Mouse (Mus musculus): ENCODE results near the gene Spg7. TPM values are rescaled to one million over a fixed set of nuclear protein-coding genes. Genes with fewer than 3 reads are reported as not detected.

Gene Spg7
- polyA plus RNA-seq, 1 experiment from 2014 or later, result 143 TPM

GRCm38 (mm10) chr8:123105553-123106326, 43.0 kb downstream of the Spg7 start:
- ChIA-PET CTCF (interaction anchor here (1.0 to 2.4 kb wide), 2 partner anchors 85 to 225 kb away, joined by 3 to 14 read pairs; no protein-coding TSS in a partner anchor), POLR2A (no interaction called here)
- ATAC-seq (no peak), DNase-seq (ENCODE audit: low read depth, low spot score) (no peak)
- in situ Hi-C loops (cut with MboI; ENCODE audit: low pct_unique_long_range_greater_than_20kb), result no loop called here
- no peaks in the 10 kb centered on the region for H3K27me3 ChIP-seq
- no peak for TF ChIP-seq CTCF (IDR thresholded peaks at IDR 0.05)

DNA sequence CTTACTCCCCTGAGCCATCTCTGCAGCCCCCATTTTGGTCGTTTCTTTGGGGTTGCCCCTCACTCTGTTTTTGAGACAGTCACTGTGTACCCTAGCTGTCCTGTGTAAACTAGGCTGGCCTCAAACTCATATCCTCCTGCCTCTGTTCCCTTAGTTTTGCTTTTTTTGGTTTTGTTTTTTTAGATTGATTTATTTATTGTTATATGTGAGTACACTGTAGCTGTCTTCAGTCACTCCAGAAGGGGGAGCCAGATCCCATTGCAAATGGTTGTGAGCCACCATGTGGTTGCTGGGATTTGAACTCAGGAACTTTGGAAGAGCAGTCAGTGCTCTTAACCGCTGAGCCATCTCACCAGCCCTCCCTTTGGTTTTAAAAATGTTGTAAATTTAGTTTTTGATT, 43.8 kb downstream of the Spg7 start:
- ChIA-PET CTCF (interaction anchor here (1.0 to 2.4 kb wide), 6 partner anchors 19 to 276 kb away, joined by 3 to 14 read pairs (median 6); partner anchors contain the start of gene Spata2l), POLR2A (interaction anchor here (0.6 kb wide), 1 partner anchor 73 kb away, joined by 3 read pairs; no protein-coding TSS in a partner anchor)
- TF ChIP-seq CTCF (IDR thresholded peaks at IDR 0.05), result no peak
- in situ Hi-C loops (cut with MboI; ENCODE audit: low pct_unique_long_range_greater_than_20kb), result no loop called here
- DNase-seq (ENCODE audit: low read depth, low spot score) (no peak), ATAC-seq (no peak)
- no peaks in the 10 kb centered on the region for H3K27me3 ChIP-seq

- in situ Hi-C loops (cut with MboI; ENCODE audit: low pct_unique_long_range_greater_than_20kb), result no loop called here
- POLR2A ChIA-PET, result interaction anchor here (0.6 kb wide), 2 partner anchors 56 to 131 kb away, joined by 3 to 4 read pairs; no protein-coding TSS in a partner anchor
- no peak for TF ChIP-seq CTCF (IDR thresholded peaks at IDR 0.05)
- ATAC-seq, result no peak
- CTCF ChIA-PET, result interaction anchor here (0.8 to 2.4 kb wide), 11 partner anchors 13 to 100 kb away, joined by 3 to 14 read pairs (median 4); no protein-coding TSS in a partner anchor
- H3K27me3 ChIP-seq, result no peaks in the 10 kb centered on the region
- DNase-seq (ENCODE audit: low read depth, low spot score), result no peak
These were observed 45.3 kb downstream of the Spg7 start for GRCm38 (mm10) chr8:123108010-123108409.

GRCm38 (mm10) chr8:123108953-123109352, 46.2 kb downstream of the Spg7 start:
- ATAC-seq (no peak), DNase-seq (ENCODE audit: low read depth, low spot score) (no peak)
- no peaks in the 10 kb centered on the region for H3K27me3 ChIP-seq
- ChIA-PET CTCF (interaction anchor here (1.3 to 2.6 kb wide), 4 partner anchors 37 to 92 kb away, joined by 4 to 10 read pairs (median 4); no protein-coding TSS in a partner anchor), POLR2A (interaction anchor here (0.5 to 0.6 kb wide), 2 partner anchors 39 to 46 kb away, joined by 4 to 5 read pairs; no protein-coding TSS in a partner anchor)
- in situ Hi-C loops (cut with MboI; ENCODE audit: low pct_unique_long_range_greater_than_20kb), result no loop called here
- TF ChIP-seq CTCF (IDR thresholded peaks at IDR 0.05), result no peak

DNA sequence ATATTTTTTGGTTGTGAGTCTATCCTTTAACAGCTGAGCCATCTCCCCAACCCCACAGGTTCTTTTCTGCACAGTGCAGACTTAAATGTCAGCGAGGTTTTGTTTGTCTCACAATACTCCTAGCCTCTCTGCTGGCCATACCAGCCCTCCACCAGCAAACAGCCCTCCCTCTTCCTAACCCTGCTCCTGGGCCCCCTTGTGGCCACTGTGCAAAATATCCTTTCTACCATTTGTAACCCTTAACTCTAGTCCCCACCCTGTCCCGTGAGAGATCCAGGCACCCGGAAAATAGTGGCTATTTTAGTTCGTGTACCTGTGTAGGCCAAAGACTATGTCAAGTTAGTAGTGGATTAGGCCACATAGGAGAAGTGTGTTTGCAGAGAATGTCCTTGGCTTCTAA, 47.9 kb downstream of the Spg7 start:
- no peak for TF ChIP-seq CTCF (IDR thresholded peaks at IDR 0.05)
- in situ Hi-C loops (cut with MboI; ENCODE audit: low pct_unique_long_range_greater_than_20kb), result loop anchor here (5.0 kb wide), 2 partner anchors 42 to 92 kb away; no protein-coding TSS in a partner anchor
- CTCF ChIA-PET, result interaction anchor here (0.6 to 2.6 kb wide), 6 partner anchors 24 to 210 kb away, joined by 3 to 10 read pairs (median 3); no protein-coding TSS in a partner anchor
- no peak for ATAC-seq
- H3K27me3 ChIP-seq, result peaks cover 2% of the 10 kb centered on the region
- no peak for DNase-seq (ENCODE audit: low read depth, low spot score)
- POLR2A ChIA-PET, result no interaction called here

GRCm38 (mm10) chr8:123112892-123113291, 50.1 kb downstream of the Spg7 start:
- no peak for TF ChIP-seq CTCF (IDR thresholded peaks at IDR 0.05)
- H3K27me3 ChIP-seq, result peaks cover 22% of the 10 kb centered on the region
- in situ Hi-C loops (cut with MboI; ENCODE audit: low pct_unique_long_range_greater_than_20kb), result loop anchor here (5.0 kb wide), 2 partner anchors 39 to 89 kb away; no protein-coding TSS in a partner anchor
- ChIA-PET CTCF (interaction anchor here (1.6 kb wide), 1 partner anchor 13 kb away, joined by 6 read pairs; no protein-coding TSS in a partner anchor), POLR2A (interaction anchor here (0.7 kb wide), 1 partner anchor 21 kb away, joined by 3 read pairs; no protein-coding TSS in a partner anchor)
- no peak for ATAC-seq
- no peak for DNase-seq (ENCODE audit: low read depth, low spot score)

DNA sequence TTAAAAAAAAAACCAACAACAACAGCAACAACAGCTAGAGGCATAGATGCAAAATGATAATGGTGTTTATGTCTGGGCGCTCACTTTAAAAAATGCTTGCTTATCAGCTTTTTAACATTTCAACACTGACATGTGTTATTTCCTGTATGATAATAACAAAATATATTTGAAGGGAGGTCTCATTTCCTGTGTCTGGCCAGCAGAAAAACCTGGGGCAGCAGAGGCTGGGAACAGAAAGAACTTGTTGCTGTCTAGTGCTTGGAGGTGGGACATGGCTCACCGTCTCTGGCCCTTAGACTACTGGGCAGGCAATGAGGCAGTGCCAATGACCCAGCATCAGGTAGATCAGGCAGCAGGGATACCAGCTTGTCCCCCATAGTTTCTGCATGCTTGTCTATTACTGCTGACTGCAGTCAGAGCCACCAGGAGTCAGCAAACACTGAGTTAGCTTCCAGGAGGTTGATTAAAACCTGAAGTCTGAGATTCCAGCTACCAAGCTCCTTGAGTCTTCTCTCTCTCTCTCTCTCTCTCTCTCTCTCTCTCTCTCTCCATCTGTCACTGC, 51.2 kb downstream of the Spg7 start:
- ChIA-PET CTCF (interaction anchor here (0.9 to 1.6 kb wide), 2 partner anchors 12 to 91 kb away, joined by 3 to 6 read pairs; no protein-coding TSS in a partner anchor), POLR2A (no interaction called here)
- no peak for TF ChIP-seq CTCF (IDR thresholded peaks at IDR 0.05)
- ATAC-seq, result no peak
- H3K27me3 ChIP-seq, result peaks cover 26% of the 10 kb centered on the region
- in situ Hi-C loops (cut with MboI; ENCODE audit: low pct_unique_long_range_greater_than_20kb), result loop anchor here (5.0 kb wide), 2 partner anchors 38 to 88 kb away; no protein-coding TSS in a partner anchor
- DNase-seq (ENCODE audit: low read depth, low spot score), result no peak

DNA sequence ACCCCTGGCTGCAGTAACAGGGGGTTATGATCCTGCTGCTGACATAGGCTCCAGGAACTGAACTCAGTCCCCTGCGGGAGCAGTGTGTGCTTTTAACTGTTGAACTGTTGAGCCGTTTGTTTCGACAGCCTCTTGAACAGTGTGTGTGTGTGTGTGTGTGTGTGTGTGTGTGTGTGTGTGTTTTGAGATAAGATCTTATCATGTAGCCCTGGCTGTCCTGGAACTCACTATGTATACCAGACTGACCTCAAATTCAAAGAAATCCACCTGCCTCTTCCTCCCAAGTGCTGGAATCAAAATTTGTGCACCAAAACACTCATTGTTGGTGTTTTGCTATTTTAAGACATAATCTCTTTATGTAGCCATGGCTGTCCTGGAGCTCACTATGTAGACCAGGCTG, 51.9 kb downstream of the Spg7 start:
- ChIA-PET CTCF (no interaction called here), POLR2A (no interaction called here)
- in situ Hi-C loops (cut with MboI; ENCODE audit: low pct_unique_long_range_greater_than_20kb), result loop anchor here (5.0 kb wide), 2 partner anchors 38 to 88 kb away; no protein-coding TSS in a partner anchor
- no peak for ATAC-seq
- DNase-seq (ENCODE audit: low read depth, low spot score), result no peak
- TF ChIP-seq CTCF (IDR thresholded peaks at IDR 0.05), result no peak
- H3K27me3 ChIP-seq, result peaks cover 29% of the 10 kb centered on the region

- no peak for TF ChIP-seq CTCF (IDR thresholded peaks at IDR 0.05)
- ATAC-seq (no peak), DNase-seq (ENCODE audit: low read depth, low spot score) (no peak)
- peaks cover 32% of the 10 kb centered on the region for H3K27me3 ChIP-seq
- CTCF ChIA-PET, result no interaction called here
- in situ Hi-C loops (cut with MboI; ENCODE audit: low pct_unique_long_range_greater_than_20kb), result no loop called here
- POLR2A ChIA-PET, result interaction anchor here (0.9 kb wide), 1 partner anchor 62 kb away, joined by 3 read pairs; no protein-coding TSS in a partner anchor
These were observed 54.5 kb downstream of the Spg7 start, which contains the start of gene Cpne7 for GRCm38 (mm10) chr8:123117127-123117731. Gene Cpne7 (plus strand): TSS chr8:123117374.

DNA sequence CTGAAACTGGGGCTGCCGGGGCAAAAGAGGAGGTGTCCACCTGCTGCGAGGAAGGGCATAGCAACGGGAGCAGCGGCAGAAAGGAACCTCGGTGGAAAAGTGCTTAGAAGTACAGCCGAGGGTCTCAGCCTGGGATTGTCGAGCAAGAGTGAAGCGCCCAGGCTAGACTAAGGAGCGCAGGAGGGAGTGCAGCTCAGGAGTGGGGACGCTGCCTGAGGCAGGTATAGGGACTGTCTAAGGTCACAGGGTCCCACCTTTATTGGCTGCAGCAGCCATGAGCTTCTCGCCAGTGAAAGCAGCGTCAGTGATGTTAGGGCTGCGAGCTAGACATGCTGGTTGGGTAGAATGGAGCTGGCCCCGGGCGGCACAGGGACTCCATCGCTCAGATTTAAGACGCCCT, 55.0 kb downstream of the Spg7 start:
- ATAC-seq (no peak), DNase-seq (ENCODE audit: low read depth, low spot score) (no peak)
- in situ Hi-C loops (cut with MboI; ENCODE audit: low pct_unique_long_range_greater_than_20kb), result no loop called here
- ChIA-PET POLR2A (interaction anchor here (0.6 to 0.9 kb wide), 3 partner anchors 12 to 214 kb away, joined by 3 to 4 read pairs (median 3); no protein-coding TSS in a partner anchor), CTCF (no interaction called here)
- TF ChIP-seq CTCF (IDR thresholded peaks at IDR 0.05), result no peak
- H3K27me3 ChIP-seq, result peaks cover 32% of the 10 kb centered on the region

Data from Patski (cell line).